Mouse (Mus musculus) megakaryocyte, embryonic 14.5 days (primary cell): ENCODE data around the gene Wnt7b.

Experiments used
- FLI1 ChIP-seq: IDR thresholded peaks from 2 replicates; pipeline ENCODE4 v1.6.1; 2012; ENCODE audit warnings: low read length, inconsistent platforms, mixed read lengths
- GATA1 ChIP-seq: IDR thresholded peaks from 3 replicates; pipeline ENCODE4 v1.6.1; 2012; ENCODE audit warnings: mixed read lengths, low read length, inconsistent platforms, borderline replicate concordance

- TF ChIP-seq GATA1 (no peak), FLI1 (no peak)
Observed at GRCm38 (mm10) chr15:85489751-85490150, 92.5 kb downstream of the Wnt7b start.
